Mouse (Mus musculus): ENCODE results near the gene Lrsam1. TPM values are rescaled to one million over a fixed set of nuclear protein-coding genes. Genes with fewer than 3 reads are reported as not detected.

The Lrsam1 gene
- polyA plus RNA-seq, 1 experiment from 2014 or later = 24.7 TPM

GRCm38 (mm10) chr2:32911639-32912182 lies 49.7 kb downstream of the Lrsam1 start:
- ATAC-seq = no peak

GRCm38 (mm10) chr2:32908796-32909195 lies 52.6 kb downstream of the Lrsam1 start:
- peaks cover 10% of the 10 kb centered on the region; the same call in 1 of the 2 replicates for H3K36me3 ChIP-seq (ENCODE audit: control insufficient read depth, insufficient read depth, low read length)
- no peaks in the 10 kb centered on the region for H3K9me3 ChIP-seq (replicated peaks; ENCODE audit: control insufficient read depth, low read length, poor library complexity, severe bottlenecking)
- no peaks in the 10 kb centered on the region for H3K27me3 ChIP-seq (ENCODE audit: control insufficient read depth, insufficient read depth, low read depth, low read length)
- H3K4me1 ChIP-seq (ENCODE audit: control insufficient read depth, insufficient read depth, low read length) = peaks cover 16% of the 10 kb centered on the region
- peak overlapping the region; percentile 63 for H3K27ac ChIP-seq (ENCODE audit: low read length)
- H3K9ac ChIP-seq (ENCODE audit: low read depth, low read length) = peak overlapping the region; percentile 36; the same call in 1 of the 2 replicates
- no peak overlapping the region for H3K4me2 ChIP-seq (ENCODE audit: low read length)
- 29% methylated on average over 11 of the region's 11 CpGs for WGBS
- H3K4me3 ChIP-seq (ENCODE audit: low read depth, low read length) = no peak overlapping the region
- ATAC-seq = no peak

More at GRCm38 (mm10) chr2:32911639-32912182, 49.7 kb downstream of the Lrsam1 start:
- Histone ChIP-seq H3K4me2 (ENCODE audit: low read length) (no peak overlapping the region), H3K4me3 (ENCODE audit: low read depth, low read length) (no peak overlapping the region), H3K4me1 (ENCODE audit: control insufficient read depth, insufficient read depth, low read length) (peaks cover 16% of the 10 kb centered on the region), H3K27ac (ENCODE audit: low read length) (no peak overlapping the region), H3K9me3 (replicated peaks; ENCODE audit: control insufficient read depth, low read length, poor library complexity, severe bottlenecking) (no peaks in the 10 kb centered on the region), H3K36me3 (ENCODE audit: control insufficient read depth, insufficient read depth, low read length) (peaks cover 14% of the 10 kb centered on the region), H3K27me3 (ENCODE audit: control insufficient read depth, insufficient read depth, low read depth, low read length) (no peaks in the 10 kb centered on the region), H3K9ac (ENCODE audit: low read depth, low read length) (no peak overlapping the region)
- 85% methylated on average over 7 of the region's 7 CpGs for WGBS

GRCm38 (mm10) chr2:32908272-32908671 lies 53.1 kb downstream of the Lrsam1 start:
- WGBS = 3% methylated on average over 6 of the region's 6 CpGs
- Histone ChIP-seq H3K27ac (ENCODE audit: low read length) (peak overlapping the region; percentile 63), H3K9me3 (replicated peaks; ENCODE audit: control insufficient read depth, low read length, poor library complexity, severe bottlenecking) (no peaks in the 10 kb centered on the region), H3K4me3 (ENCODE audit: low read depth, low read length) (no peak overlapping the region), H3K4me2 (ENCODE audit: low read length) (no peak overlapping the region), H3K27me3 (ENCODE audit: control insufficient read depth, insufficient read depth, low read depth, low read length) (no peaks in the 10 kb centered on the region), H3K9ac (ENCODE audit: low read depth, low read length) (peak overlapping the region; percentile 36), H3K36me3 (ENCODE audit: control insufficient read depth, insufficient read depth, low read length) (peaks cover 10% of the 10 kb centered on the region; the same call in 1 of the 2 replicates), H3K4me1 (ENCODE audit: control insufficient read depth, insufficient read depth, low read length) (peaks cover 16% of the 10 kb centered on the region)
- 0 out of 2 replicates have a peak, but pooled peaks have one; percentile 18 for ATAC-seq

GRCm38 (mm10) chr2:32907442-32907841 lies 54.0 kb downstream of the Lrsam1 start:
- peaks cover 16% of the 10 kb centered on the region for H3K4me1 ChIP-seq (ENCODE audit: control insufficient read depth, insufficient read depth, low read length)
- H3K36me3 ChIP-seq (ENCODE audit: control insufficient read depth, insufficient read depth, low read length) = peaks cover 10% of the 10 kb centered on the region; the same call in 1 of the 2 replicates
- no peak for ATAC-seq
- H3K9ac ChIP-seq (ENCODE audit: low read depth, low read length) = no peak overlapping the region
- peak overlapping the region; percentile 5 for H3K27ac ChIP-seq (ENCODE audit: low read length)
- H3K4me2 ChIP-seq (ENCODE audit: low read length) = no peak overlapping the region
- H3K27me3 ChIP-seq (ENCODE audit: control insufficient read depth, insufficient read depth, low read depth, low read length) = no peaks in the 10 kb centered on the region
- WGBS = 38% methylated on average over 8 of the region's 8 CpGs
- H3K9me3 ChIP-seq (replicated peaks; ENCODE audit: control insufficient read depth, low read length, poor library complexity, severe bottlenecking) = no peaks in the 10 kb centered on the region
- no peak overlapping the region for H3K4me3 ChIP-seq (ENCODE audit: low read depth, low read length)

- Histone ChIP-seq H3K27ac (ENCODE audit: low read length) (no peak overlapping the region), H3K4me2 (ENCODE audit: low read length) (no peak overlapping the region), H3K4me3 (ENCODE audit: low read depth, low read length) (no peak overlapping the region), H3K9ac (ENCODE audit: low read depth, low read length) (no peak overlapping the region), H3K9me3 (replicated peaks; ENCODE audit: control insufficient read depth, low read length, poor library complexity, severe bottlenecking) (no peaks in the 10 kb centered on the region), H3K36me3 (ENCODE audit: control insufficient read depth, insufficient read depth, low read length) (no peaks in the 10 kb centered on the region), H3K27me3 (ENCODE audit: control insufficient read depth, insufficient read depth, low read depth, low read length) (no peaks in the 10 kb centered on the region), H3K4me1 (ENCODE audit: control insufficient read depth, insufficient read depth, low read length) (peaks cover 16% of the 10 kb centered on the region)
- ATAC-seq = no peak
- WGBS = 83% methylated on average over 8 of the region's 8 CpGs
These were observed 56.1 kb downstream of the Lrsam1 start for GRCm38 (mm10) chr2:32905297-32905696.

GRCm38 (mm10) chr2:32904637-32905036 lies 56.8 kb downstream of the Lrsam1 start:
- H3K27ac ChIP-seq (ENCODE audit: low read length) = no peak overlapping the region
- ATAC-seq = no peak
- H3K9ac ChIP-seq (ENCODE audit: low read depth, low read length) = no peak overlapping the region
- H3K9me3 ChIP-seq (replicated peaks; ENCODE audit: control insufficient read depth, low read length, poor library complexity, severe bottlenecking) = no peaks in the 10 kb centered on the region
- H3K4me3 ChIP-seq (ENCODE audit: low read depth, low read length) = no peak overlapping the region
- H3K4me1 ChIP-seq (ENCODE audit: control insufficient read depth, insufficient read depth, low read length) = peaks cover 16% of the 10 kb centered on the region
- WGBS = 94% methylated on average over 5 of the region's 5 CpGs
- H3K36me3 ChIP-seq (ENCODE audit: control insufficient read depth, insufficient read depth, low read length) = no peaks in the 10 kb centered on the region
- no peak overlapping the region for H3K4me2 ChIP-seq (ENCODE audit: low read length)
- no peaks in the 10 kb centered on the region for H3K27me3 ChIP-seq (ENCODE audit: control insufficient read depth, insufficient read depth, low read depth, low read length)

- Histone ChIP-seq H3K27ac (ENCODE audit: low read length) (no peak overlapping the region), H3K4me3 (ENCODE audit: low read depth, low read length) (no peak overlapping the region), H3K4me1 (ENCODE audit: control insufficient read depth, insufficient read depth, low read length) (peaks cover 11% of the 10 kb centered on the region), H3K9me3 (replicated peaks; ENCODE audit: control insufficient read depth, low read length, poor library complexity, severe bottlenecking) (no peaks in the 10 kb centered on the region), H3K36me3 (ENCODE audit: control insufficient read depth, insufficient read depth, low read length) (no peaks in the 10 kb centered on the region), H3K4me2 (ENCODE audit: low read length) (no peak overlapping the region), H3K27me3 (ENCODE audit: control insufficient read depth, insufficient read depth, low read depth, low read length) (no peaks in the 10 kb centered on the region), H3K9ac (ENCODE audit: low read depth, low read length) (no peak overlapping the region)
- 93% methylated on average over 4 of the region's 4 CpGs for WGBS
- no peak for ATAC-seq
These were observed 57.9 kb downstream of the Lrsam1 start for GRCm38 (mm10) chr2:32903470-32903869.

GRCm38 (mm10) chr2:32902126-32902525 lies 59.3 kb downstream of the Lrsam1 start:
- Histone ChIP-seq H3K27ac (ENCODE audit: low read length) (no peak overlapping the region), H3K4me1 (ENCODE audit: control insufficient read depth, insufficient read depth, low read length) (peaks cover 3% of the 10 kb centered on the region; the same call in 1 of the 2 replicates)
- WGBS = 86% methylated on average over 9 of the region's 9 CpGs

GRCm38 (mm10) chr2:32898983-32899382 lies 62.4 kb downstream of the Lrsam1 start:
- Histone ChIP-seq H3K36me3 (ENCODE audit: control insufficient read depth, insufficient read depth, low read length) (no peaks in the 10 kb centered on the region), H3K4me1 (ENCODE audit: control insufficient read depth, insufficient read depth, low read length) (peaks cover 17% of the 10 kb centered on the region), H3K9ac (ENCODE audit: low read depth, low read length) (no peak overlapping the region), H3K27ac (ENCODE audit: low read length) (no peak overlapping the region), H3K9me3 (replicated peaks; ENCODE audit: control insufficient read depth, low read length, poor library complexity, severe bottlenecking) (no peaks in the 10 kb centered on the region), H3K4me2 (ENCODE audit: low read length) (no peak overlapping the region), H3K4me3 (ENCODE audit: low read depth, low read length) (no peak overlapping the region), H3K27me3 (ENCODE audit: control insufficient read depth, insufficient read depth, low read depth, low read length) (no peaks in the 10 kb centered on the region)
- 65% methylated on average over 7 of the region's 7 CpGs for WGBS
- ATAC-seq = no peak

More at GRCm38 (mm10) chr2:32902126-32902525, 59.3 kb downstream of the Lrsam1 start:
- Histone ChIP-seq H3K9ac (ENCODE audit: low read depth, low read length) (no peak overlapping the region), H3K9me3 (replicated peaks; ENCODE audit: control insufficient read depth, low read length, poor library complexity, severe bottlenecking) (no peaks in the 10 kb centered on the region), H3K4me2 (ENCODE audit: low read length) (no peak overlapping the region), H3K27me3 (ENCODE audit: control insufficient read depth, insufficient read depth, low read depth, low read length) (no peaks in the 10 kb centered on the region), H3K36me3 (ENCODE audit: control insufficient read depth, insufficient read depth, low read length) (no peaks in the 10 kb centered on the region), H3K4me3 (ENCODE audit: low read depth, low read length) (no peak overlapping the region)
- no peak for ATAC-seq
